Mouse (Mus musculus) T-helper 1 cell (primary cell): ENCODE data around the gene Tnrc6b.

ENCODE experiments used
- in situ Hi-C: fragments of 300-600 bp; cut with MboI, MseI; formaldehyde crosslinking; loops from one replicate; pipeline ENCODE4 v1.15.1; 2025; ENCODE audit warnings: high pct_unique_total_duplicates

Tnrc6b gene

GRCm38 (mm10) chr15:80780154-80780751 is 69.1 kb downstream of the Tnrc6b start:
- in situ Hi-C loops, result no loop called here

GRCm38 (mm10) chr15:80781218-80781806 is 70.2 kb downstream of the Tnrc6b start:
- in situ Hi-C loops, result no loop called here

GRCm38 (mm10) chr15:80784553-80784971 is 73.4 kb downstream of the Tnrc6b start:
- in situ Hi-C loops, result no loop called here

DNA sequence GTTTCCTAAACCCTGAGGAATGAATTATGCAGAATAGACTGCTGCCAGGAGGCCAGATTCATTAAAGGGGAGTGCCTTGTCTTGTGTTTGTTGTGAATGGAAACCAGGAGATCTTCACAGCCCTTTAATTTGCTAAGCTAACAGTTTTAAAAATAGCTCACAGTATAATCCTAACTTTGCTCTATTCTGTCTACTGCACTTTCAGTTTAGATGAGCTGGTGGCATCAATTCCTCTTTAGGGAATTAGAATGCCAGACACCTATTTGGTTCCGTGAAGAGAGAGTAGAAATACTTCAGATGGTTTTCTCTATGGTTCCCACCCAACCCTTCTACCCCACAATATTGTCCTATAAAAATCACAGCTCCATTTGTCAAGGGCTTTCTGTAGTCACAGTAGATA is 74.6 kb downstream of the Tnrc6b start:
- in situ Hi-C loops, result no loop called here

- in situ Hi-C loops, result no loop called here
Observed at GRCm38 (mm10) chr15:80787746-80788145, 76.6 kb downstream of the Tnrc6b start.

DNA sequence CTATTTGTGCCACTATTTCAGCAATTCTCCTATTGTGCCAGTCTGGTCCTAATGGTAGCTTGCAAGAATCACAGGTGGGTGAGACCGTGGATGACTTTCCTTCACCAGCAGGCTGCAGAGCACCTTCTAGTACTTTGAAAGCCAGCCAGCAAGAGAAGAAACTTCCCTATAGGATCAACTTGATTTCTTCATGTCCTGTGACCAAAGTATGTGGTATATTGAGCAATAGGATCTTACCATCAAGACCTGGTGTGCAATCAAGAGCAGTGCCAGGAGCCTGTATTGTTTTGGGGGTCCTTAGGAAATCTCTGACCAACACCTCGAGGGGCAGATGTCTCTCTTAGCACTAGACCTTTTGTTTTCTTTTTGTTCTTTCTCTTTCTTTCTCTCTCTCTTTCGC is 81.4 kb downstream of the Tnrc6b start:
- in situ Hi-C loops, result loop anchor here (5.0 kb wide), 1 partner anchor 40 kb away; no protein-coding TSS in a partner anchor

DNA sequence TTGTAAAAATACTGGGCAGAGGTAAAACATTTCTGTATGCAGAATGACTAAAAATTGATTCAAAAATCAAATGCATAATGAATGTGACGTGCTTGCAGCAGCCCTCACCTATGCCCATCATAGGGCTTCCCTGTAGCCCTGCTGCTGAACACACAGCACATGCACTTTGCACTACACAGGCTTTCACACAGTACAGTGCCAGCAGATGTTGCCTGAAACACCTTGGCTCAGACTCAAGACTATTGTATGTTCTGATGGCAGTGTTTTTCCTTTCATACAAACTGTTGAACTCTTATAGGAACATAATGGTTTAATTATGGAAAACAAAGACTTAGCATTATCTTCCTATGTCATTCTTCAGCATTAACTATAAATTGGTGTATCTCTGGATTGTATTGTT is 84.0 kb downstream of the Tnrc6b start:
- in situ Hi-C loops, result loop anchor here (5.0 kb wide), 1 partner anchor 83 kb away; the partner anchor contains the start of gene Tnrc6b

DNA sequence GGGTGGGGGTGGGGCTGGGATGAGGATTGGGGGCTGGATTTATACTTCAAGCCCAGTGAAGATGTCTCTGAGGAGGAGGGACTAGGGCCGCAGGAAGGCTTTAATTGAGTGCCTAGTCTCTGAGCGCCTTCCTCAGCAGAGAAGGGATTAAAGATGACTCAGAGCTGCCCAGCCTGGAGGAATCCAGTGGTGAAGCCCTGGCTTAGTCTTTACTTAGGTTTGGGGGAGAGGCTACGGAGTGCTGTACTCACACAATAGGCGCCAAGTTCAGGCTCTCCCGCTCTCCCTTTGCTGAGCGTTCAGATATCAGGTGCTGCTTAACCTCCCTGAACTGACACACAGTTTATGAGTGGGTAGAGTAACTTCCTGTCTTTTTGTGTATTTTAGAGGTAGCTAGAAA is 86.6 kb downstream of the Tnrc6b start:
- in situ Hi-C loops, result loop anchor here (5.0 kb wide), 1 partner anchor 85 kb away; the partner anchor contains the start of gene Tnrc6b

GRCm38 (mm10) chr15:80798367-80799073 is 87.4 kb downstream of the Tnrc6b start:
- in situ Hi-C loops, result loop anchor here (5.0 kb wide), 1 partner anchor 86 kb away; the partner anchor contains the start of gene Tnrc6b

DNA sequence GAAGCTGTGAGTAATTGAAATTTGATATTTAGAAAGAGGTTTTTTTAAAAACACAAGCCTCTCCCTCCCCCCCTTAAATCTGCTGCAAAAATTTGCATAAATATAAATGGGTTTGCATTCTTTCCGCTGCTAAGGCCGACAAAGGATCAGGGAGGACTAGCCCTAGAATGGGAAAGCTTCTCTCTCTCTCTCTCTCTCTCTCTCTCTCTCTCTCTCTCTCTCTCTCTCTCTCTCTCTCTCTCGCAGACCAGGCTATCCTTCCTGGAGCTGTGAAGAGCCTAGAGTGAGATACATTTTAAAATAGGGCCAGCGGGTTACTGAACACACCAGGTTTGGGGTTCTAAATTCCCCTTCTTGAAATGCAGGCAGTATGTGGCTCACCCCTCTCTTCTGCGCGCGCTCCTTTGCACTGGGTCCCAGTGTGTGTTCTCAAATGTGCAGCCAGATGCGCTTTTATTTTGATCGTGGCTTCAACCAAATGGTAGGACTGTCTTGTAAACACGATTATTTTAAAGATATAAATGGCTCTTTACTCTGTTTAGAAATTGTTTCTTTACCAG is 88.0 kb downstream of the Tnrc6b start:
- in situ Hi-C loops, result loop anchor here (5.0 kb wide), 1 partner anchor 87 kb away; the partner anchor contains the start of gene Tnrc6b

GRCm38 (mm10) chr15:80799634-80800137 is 88.6 kb downstream of the Tnrc6b start:
- in situ Hi-C loops, result loop anchor here (5.0 kb wide), 1 partner anchor 87 kb away; the partner anchor contains the start of gene Tnrc6b

DNA sequence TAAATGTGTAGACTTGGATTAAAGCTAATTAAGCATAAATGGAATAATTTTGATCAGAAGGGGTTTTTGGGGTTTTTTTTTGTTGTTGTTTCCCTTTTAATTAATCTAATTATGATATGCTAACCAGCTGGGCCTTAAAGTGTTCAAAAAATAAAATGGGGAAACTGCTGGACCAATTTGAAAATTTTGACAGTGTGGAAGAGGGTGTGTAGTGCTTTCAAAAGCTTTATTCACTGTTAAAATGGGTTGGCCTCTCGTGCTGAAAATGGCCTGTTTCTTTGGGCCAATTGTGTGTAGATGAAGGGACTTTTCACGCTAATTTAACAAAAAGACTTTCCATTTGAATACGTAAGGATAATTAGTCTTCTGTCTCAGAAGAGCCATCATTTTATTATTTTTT is 89.1 kb downstream of the Tnrc6b start:
- in situ Hi-C loops, result no loop called here

GRCm38 (mm10) chr15:80800765-80801164 is 89.7 kb downstream of the Tnrc6b start:
- in situ Hi-C loops, result no loop called here

DNA sequence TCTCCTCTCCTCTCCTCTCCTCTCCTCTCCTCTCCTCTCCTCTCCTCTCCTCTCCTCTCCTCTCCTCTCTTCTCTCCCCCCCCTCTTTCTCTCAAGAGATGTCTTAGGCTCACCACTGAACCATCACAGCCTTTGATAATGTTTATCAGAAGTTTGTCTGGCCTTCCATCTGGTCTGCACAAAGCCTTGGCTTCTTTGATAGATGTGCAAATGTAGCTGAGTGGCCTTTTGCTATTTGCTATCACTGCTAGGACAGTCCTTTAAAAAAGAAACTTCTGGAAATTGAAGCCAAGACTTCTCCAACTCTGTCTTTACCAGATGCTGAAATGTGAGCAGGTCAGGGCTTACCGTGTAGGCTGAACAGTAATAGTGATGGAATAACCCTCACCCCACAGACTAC is 90.5 kb downstream of the Tnrc6b start:
- in situ Hi-C loops, result no loop called here

- in situ Hi-C loops, result no loop called here
Observed at GRCm38 (mm10) chr15:80807162-80807561, 96.0 kb downstream of the Tnrc6b start.

DNA sequence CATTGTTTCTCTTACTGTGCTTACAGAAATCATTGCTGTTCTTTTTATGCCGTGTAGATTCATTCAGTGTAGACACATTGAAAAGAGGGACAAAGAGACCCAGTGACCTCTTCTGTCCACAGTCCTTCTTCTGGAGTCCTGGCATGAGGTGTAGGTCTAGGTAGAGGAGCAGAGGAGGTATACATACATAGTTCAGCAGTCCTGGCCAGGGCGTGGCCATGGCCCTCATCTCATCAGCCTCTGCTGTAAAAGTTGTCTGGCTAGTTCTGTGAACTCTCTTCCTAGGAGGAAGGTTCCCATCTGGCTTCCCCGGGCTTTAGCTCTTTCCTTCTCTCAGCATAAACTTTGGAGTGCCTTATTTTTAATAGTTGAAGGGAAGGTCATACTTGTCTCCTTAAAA is 99.1 kb downstream of the Tnrc6b start:
- in situ Hi-C loops, result no loop called here

DNA sequence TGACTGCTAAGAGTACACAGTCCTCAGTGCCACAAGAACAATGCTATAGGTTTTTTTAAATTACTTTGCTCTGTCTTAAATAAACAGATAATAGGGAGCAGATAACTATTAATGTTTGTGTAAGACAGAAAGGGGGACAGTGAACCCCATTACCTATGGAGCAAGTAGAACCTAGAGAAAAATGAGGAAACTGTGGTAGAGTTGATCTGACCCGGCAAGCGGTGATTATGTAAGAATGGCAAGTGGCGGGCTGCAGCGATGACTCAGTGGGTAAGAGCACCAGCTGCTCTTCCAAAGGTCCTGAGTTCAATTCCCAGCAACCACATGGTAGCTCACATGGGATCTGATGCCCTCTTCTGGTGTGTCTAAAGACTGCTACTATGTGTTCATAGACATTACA is 101.7 kb downstream of the Tnrc6b start:
- in situ Hi-C loops, result no loop called here

GRCm38 (mm10) chr15:80814792-80815191 is 103.7 kb downstream of the Tnrc6b start:
- in situ Hi-C loops, result no loop called here

DNA sequence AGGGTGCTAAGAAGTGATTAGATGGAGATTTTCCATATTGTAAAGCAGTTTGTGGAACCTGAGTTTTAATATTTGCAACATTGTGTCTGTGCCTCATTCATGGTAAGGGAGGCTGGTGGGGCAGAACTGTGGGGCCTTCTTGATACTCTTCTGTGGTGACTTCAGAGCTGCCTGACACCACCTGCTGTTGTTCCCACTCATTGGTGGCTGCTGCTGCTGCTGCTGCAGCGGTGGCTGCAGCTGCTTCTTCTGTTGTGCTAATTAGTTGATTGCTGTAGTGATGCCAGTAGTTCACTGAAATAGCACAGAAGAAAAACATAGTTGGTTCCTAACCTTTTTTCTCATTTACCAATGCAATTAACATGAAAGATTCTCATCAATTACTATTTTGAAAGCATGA is 111.2 kb downstream of the Tnrc6b start:
- in situ Hi-C loops, result no loop called here

DNA sequence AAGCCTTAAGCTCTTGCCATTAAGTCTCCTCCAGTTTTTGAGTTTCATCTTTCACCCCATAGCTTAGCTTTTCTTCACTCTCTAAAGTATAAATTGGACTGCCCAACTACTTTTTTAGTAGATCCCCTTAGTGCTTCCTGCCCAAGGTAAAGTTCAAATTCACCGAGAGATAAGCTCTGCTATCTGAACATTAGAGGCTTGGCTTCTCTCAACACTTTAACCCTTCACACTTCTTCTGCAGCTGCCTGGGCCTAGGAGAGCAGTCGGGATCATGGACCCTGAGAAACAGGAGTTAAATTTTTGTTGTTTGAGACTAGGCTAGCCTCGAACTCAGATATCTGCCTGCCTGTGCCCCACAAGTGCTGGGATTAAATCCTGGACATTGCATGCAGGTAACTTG is 120.1 kb downstream of the Tnrc6b start:
- in situ Hi-C loops, result no loop called here

- in situ Hi-C loops, result no loop called here
Observed at GRCm38 (mm10) chr15:80832808-80833207, 121.7 kb downstream of the Tnrc6b start.

- in situ Hi-C loops, result no loop called here
Observed at GRCm38 (mm10) chr15:80836246-80836645, 125.1 kb downstream of the Tnrc6b start.
